Mouse (Mus musculus): ENCODE data around the gene Ubash3b.

Gene Ubash3b

DNA sequence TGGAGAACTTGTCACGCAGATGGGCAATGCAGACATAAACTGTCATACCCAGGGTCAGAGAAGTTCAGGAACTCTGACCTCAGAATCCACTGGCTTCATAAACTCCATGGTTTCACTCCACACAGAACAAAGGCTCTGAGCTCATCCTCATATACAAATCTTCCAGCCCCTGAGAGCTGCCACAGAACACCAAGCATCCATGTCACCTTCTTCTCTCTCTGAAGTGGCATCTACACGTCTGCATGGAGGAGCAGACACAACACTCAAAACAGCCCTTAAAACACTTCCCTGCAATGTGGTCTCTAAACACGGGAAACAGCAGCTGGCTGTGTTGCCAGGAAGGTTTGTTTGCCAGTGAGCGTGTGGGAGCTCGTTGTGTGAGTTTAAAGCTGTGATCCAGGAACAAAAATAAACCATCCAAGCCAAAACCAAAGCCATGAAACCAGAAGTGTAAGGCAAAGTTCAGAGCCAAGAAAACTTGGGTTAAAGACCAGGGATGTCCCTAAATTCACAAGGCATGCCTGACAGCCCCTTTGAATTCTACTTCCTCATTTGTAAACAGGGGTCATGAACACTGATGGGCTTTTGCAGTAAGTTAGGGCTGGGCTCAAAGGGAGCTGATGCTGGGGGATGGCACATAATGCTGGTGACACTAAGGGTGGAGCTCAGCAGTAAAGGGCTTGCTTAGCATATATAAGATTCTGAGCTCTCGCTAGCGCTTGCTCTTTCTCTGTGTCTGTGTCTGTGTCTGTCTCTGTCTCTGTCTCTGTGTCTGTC lies 24.6 kb downstream of the Ubash3b start:
- no peak for DNase-seq (ENCODE audit: low read depth, low spot score)

DNA sequence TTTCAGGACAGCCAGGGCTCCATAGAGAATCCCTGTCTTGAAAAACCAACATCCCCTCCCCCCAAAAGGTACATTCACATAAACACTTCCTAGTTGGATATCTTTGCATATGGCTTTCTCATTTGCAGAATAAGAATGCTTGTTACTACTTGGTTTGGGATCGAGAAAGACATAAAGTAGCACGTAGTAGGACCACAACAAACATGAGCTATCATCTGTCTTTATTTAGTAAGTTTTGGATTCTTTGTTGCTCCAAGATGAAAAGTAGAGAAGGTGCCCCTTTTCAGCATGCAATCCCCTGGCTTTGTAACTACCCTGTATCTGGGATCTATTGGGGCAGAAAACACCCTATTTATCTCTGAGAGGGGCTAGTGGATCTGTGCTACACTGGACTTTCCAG lies 25.2 kb downstream of the Ubash3b start:
- DNase-seq (ENCODE audit: low read depth, low spot score), result no peak

GRCm38 (mm10) chr9:41134907-41135306 lies 26.6 kb downstream of the Ubash3b start:
- no peak for DNase-seq (ENCODE audit: low read depth, low spot score)

- DNase-seq (ENCODE audit: low read depth, low spot score), result no peak
Measured at GRCm38 (mm10) chr9:41130563-41130962, 30.9 kb downstream of the Ubash3b start.

DNA sequence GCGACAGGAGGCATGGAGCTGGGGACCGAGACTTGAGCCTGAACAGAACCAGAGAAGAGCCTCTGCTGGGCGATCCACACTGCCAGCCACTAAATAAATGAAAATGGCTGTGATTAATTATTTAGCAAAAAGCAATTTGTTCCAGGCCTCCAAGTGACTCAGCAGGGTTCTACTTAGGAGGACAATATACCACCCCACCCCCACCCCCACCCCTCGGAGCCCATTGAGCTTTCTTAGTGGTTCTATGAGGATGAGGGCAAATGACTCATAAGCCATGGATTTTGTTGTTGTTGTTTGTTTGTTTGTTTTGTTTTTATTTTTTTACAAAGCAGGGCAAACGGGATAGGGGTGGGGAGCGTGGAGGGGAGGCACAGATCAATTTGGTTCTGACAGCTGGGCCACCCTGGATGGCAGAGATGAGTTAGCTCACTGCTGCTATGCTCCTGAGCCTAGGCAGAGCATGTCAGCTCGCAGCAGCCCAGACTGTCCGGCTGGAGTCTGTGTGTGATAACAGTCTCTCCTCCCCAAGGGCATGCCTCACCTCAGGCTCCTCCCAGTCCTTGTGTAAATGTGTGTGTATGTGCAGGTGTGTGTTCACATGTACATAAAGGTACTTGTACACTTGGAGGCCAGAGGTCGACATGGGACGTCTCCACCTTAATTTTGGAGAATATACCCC lies 31.6 kb downstream of the Ubash3b start:
- DNase-seq (ENCODE audit: low read depth, low spot score), result no peak

- no peak for DNase-seq (ENCODE audit: low read depth, low spot score)
Measured at GRCm38 (mm10) chr9:41129273-41129672, 32.2 kb downstream of the Ubash3b start.

- no peak for DNase-seq (ENCODE audit: low read depth, low spot score)
Measured at GRCm38 (mm10) chr9:41126723-41127122, 34.8 kb downstream of the Ubash3b start.

DNA sequence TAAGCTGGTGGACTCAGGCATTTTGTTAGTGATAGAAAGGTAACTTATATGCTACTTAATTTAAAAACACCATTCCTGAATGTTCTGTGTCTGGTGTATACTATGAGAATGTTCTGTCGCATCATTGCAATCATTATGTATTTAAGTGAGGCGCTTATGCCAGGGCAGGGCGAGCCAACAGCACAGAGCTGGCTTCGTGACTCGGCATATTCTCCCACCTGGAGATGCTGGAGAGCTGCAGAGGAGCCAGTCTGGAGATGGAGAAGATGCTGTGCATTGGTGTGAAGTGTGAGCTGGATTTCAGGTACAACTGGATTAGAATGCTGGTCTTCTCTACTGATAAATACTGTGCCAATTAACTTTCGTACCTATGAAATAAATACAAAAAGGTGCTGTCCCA lies 37.2 kb downstream of the Ubash3b start:
- no peak for DNase-seq (ENCODE audit: low read depth, low spot score)

- DNase-seq (ENCODE audit: low read depth, low spot score), result no peak
Measured at GRCm38 (mm10) chr9:41122390-41123110, 38.9 kb downstream of the Ubash3b start.

- DNase-seq (ENCODE audit: low read depth, low spot score), result no peak
Measured at GRCm38 (mm10) chr9:41121701-41122354, 39.7 kb downstream of the Ubash3b start.

- DNase-seq (ENCODE audit: low read depth, low spot score), result no peak
Measured at GRCm38 (mm10) chr9:41119958-41120357, 41.5 kb downstream of the Ubash3b start.

DNA sequence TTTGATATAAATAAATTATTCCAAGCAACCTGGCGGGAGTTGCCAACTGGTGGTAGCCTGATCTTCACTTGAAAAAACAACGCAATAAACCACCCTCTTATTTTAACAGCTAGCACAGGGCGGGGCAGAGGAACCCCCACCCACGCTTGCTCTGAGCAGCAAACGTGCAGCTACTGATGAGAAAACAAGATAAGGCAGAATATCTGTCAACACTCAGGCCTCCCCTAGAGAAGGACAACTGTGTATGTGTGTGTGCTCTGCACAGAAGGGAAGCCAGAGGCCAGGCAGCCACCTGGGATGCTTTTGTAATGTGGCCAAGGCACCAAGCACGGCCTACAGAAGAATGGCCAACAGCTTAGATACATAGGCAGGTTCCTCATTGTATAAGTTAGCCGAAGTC lies 43.4 kb downstream of the Ubash3b start:
- DNase-seq (ENCODE audit: low read depth, low spot score), result no peak

DNA sequence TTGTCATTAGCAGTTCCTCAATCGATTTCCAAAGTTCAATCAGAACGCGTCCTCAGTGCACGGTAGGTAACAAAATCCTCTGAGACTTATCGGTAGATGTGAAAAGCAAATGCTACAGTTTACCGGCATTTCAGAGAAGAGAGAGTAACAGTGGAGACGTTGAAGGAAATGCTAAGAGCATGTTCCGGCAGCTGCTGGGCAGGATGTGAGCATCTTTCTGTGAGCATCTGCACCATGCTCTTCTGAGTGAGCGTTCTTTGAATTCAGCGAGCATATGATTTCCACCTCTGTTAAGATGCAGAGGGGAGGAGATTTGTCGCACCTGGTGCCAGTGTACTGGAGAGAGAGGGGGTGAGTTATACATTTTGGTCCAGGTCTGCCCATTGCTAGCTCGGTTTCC lies 45.4 kb downstream of the Ubash3b start:
- no peak for DNase-seq (ENCODE audit: low read depth, low spot score)

DNA sequence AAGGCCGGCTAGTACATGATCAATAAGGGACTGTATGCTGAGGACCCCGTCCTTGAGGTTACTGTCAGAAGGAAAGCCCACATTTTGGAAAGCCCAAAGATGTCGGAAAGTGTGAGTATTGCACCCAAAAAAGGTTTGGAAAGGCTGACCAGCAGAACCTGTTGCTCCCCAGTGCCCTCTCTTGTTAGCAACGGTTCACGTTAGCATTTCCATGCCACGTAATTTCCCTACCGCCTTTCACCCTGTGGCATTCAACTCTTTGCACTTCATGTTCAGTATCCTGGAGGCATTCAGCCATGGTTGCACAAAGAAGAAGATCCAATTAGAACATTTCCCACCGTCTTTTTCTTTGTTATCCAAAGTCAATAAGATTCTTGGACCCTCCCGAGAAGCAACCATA lies 47.1 kb downstream of the Ubash3b start:
- no peak for DNase-seq (ENCODE audit: low read depth, low spot score)

GRCm38 (mm10) chr9:41109749-41110148 lies 51.7 kb downstream of the Ubash3b start:
- no peak for DNase-seq (ENCODE audit: low read depth, low spot score)

GRCm38 (mm10) chr9:41108324-41109180 lies 52.9 kb downstream of the Ubash3b start:
- DNase-seq (ENCODE audit: low read depth, low spot score), result no peak

DNA sequence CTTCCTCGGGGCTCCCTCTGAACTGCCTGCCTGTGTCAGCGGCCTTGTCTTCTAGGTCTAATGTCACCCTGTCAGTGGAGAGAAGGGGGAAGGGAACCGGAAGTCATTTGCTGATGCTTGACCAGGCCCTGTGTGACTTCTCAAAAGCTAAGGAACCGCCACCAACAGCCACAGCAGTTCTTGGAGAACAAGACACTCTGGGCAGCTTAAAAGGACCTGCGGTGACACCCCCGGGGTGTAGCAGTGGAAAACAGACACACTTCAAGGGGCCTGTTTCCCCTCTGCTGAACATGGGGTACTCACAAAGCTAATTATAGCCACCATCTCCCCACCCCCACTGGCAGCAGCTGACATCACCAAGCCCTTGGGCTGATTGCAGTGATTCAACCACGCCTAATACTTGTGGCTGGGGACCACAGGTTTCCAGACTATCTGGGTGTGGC lies 56.3 kb downstream of the Ubash3b start:
- DNase-seq (ENCODE audit: low read depth, low spot score), result no peak

DNA sequence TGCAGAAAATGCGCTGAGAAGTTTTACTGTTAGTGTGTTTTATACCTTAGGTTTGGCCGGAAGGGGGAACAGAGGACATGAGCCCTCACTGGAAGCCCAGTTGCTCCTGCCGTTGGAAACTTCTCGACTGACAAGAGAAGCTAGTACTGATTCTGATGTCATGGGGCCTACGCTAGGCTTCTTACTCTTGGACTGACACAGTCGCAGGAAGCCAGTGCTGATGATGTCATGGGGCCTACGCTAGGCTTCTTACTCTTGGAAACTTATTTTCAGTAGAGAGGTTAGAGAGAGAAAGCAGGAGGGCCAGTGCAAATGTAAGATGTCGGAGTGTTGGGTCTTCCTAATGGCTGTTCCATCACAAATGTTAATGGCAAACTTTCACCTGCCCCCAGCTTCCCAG lies 57.8 kb downstream of the Ubash3b start:
- DNase-seq (ENCODE audit: low read depth, low spot score), result no peak

- no peak for DNase-seq (ENCODE audit: low read depth, low spot score)
Measured at GRCm38 (mm10) chr9:41102613-41103012, 58.9 kb downstream of the Ubash3b start.

DNA sequence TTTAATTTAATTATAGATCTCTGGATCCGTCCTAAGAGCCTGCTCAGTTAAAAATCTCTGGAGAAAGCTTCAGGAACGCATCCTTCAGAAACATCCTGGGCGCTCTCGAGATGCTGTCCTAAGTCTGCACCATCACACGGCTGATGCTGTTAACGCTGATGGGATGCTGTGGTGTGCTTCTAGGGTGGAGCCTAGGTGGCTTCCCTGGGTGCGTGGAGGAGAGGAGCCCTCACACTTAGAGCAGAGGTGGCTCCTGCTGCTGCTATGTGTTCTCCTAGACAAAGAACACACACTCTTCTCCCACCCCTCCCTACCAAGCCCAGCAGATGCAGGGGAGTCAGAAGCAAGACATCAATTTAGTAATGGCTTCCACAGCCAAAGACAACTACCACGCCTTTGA lies 61.6 kb downstream of the Ubash3b start:
- no peak for DNase-seq (ENCODE audit: low read depth, low spot score)

DNA sequence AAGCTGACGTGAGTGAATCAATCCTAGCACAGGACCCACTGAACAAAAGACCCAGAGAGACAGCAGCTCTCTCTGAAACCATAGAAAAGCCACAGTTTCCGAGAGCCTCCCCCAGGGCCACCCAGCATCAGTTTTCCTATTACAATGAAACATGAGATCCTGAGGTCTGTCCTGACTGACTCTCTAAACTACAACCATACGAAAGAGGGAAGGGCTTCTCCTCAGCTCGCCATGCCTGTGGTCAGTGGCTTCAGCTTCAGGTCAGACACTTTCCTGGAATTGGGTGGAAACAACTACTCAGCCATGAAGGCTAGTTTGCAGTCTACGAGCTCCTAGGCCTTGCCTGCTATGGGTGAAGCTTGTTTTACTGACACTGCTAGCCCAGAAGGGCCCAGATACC lies 62.4 kb downstream of the Ubash3b start:
- DNase-seq (ENCODE audit: low read depth, low spot score), result no peak
